ENCODE assay signal across 11 mouse cellular contexts in genomic region chr11:116096213-116097108, GRCm38 (mm10). TPM values are rescaled to one million over a fixed set of nuclear protein-coding genes. Genes with fewer than 3 reads are reported as not detected.
DNase-seq lines count a peak whose midpoint lies in the region; TF ChIP-seq lines count a peak whose summit lies in the region.
"Had no signal": no experiment of that assay in that cellular context is flagged by ENCODE, and none has a peak within 500 bp of the region (broad histone marks: within the 10 kb centered on the region; RNA-seq: fewer than 3 reads in every experiment).

No protein-coding gene starts in this region.

- intact Hi-C loops in left cerebral cortex, postnatal 36 days (cut with DNase I) = no loop called here

- H3K4me1 ChIP-seq in lung, adult 2 months (ENCODE audit: control insufficient read depth, insufficient read depth, low read length) = peaks cover 21% of the 10 kb centered on the region

- no peak overlapping the region for H3K4me3 ChIP-seq in lung, adult 2 months (replicated peaks; ENCODE audit: extremely low read depth, low read depth, low read length)
- H3K4me3 ChIP-seq: embryonic facial prominence, embryonic 12.5 days; heart, embryonic 15.5 days had no signal

- DNase-seq in gastrocnemius, postnatal 10 days = peak; percentile 47
- DNase-seq in gastrocnemius, postnatal 4 days (ENCODE audit: low spot score in 2 of 2) = no peak
- peak; percentile 7 for DNase-seq in lung, adult 2 months
- DNase-seq in lung, postnatal 14 days = no peak
- DNase-seq in NIH3T3 (ENCODE audit: low read depth) = peak; percentile 60
- peak; percentile 35 to 51 for DNase-seq in natural killer cell, adult 2 months (ENCODE audit: low spot score in 2 of 2)
- no peak for DNase-seq in left cerebral cortex, postnatal 36 days (ENCODE audit: low spot score in 2 of 2)
- DNase-seq in right cerebral cortex, postnatal 14 days = no peak
- DNase-seq: layer of hippocampus, postnatal 36 days had no signal

- no peak for TF ChIP-seq POLR2A in lung, adult 2 months (IDR thresholded peaks at IDR 0.05; ENCODE audit: borderline replicate concordance, extremely low read depth, low read depth, low read length)

- TF ChIP-seq CTCF in lung, adult 2 months (IDR thresholded peaks at IDR 0.05; ENCODE audit: insufficient read depth, low read length) = peak; percentile 54

- WGBS in lung, adult 2 months = 75% methylated on average over 5 of the region's 5 CpGs

RNA-seq across cellular contexts. Expression of gene Wbp2, which starts 9.7 kb away (rescaled TPM):
- total RNA-seq in gastrocnemius, postnatal 10 days (2021) = 10 to 100 TPM; 64.8 to 66.8 TPM
- 10 to 100 TPM; 63.0 to 63.4 TPM for total RNA-seq in gastrocnemius, postnatal 4 days (2021)
- polyA plus RNA-seq in lung, adult 2 months (2012; rRNA removed) = 257 and 267 TPM in 2 replicates
- total RNA-seq in left cerebral cortex, postnatal 36 days (2021) = 100 to 1,000 TPM; 388 to 420 TPM

RNA-seq across cellular contexts. Expression of gene Unc13d, which starts 18.7 kb away (rescaled TPM):
- total RNA-seq in gastrocnemius, postnatal 10 days (2021) = under 1 TPM; 0.45 TPM
- total RNA-seq in gastrocnemius, postnatal 4 days (2021) = 1 to 10 TPM; 1.1 to 2.0 TPM
- 51.6 and 56.4 TPM in 2 replicates for polyA plus RNA-seq in lung, adult 2 months (2012; rRNA removed)
- total RNA-seq in left cerebral cortex, postnatal 36 days (2021) = 1 to 10 TPM in 1 of 2 experiments, under 1 TPM in 1; 0.93 to 1.0 TPM

RNA-seq across cellular contexts. Expression of gene Trim47, which starts 30.5 kb away (rescaled TPM):
- 10 to 100 TPM; 21.9 to 31.7 TPM for total RNA-seq in gastrocnemius, postnatal 10 days (2021)
- 10 to 100 TPM; 48.1 to 48.8 TPM for total RNA-seq in gastrocnemius, postnatal 4 days (2021)
- 44.6 and 55.5 TPM in 2 replicates for polyA plus RNA-seq in lung, adult 2 months (2012; rRNA removed)
- total RNA-seq in left cerebral cortex, postnatal 36 days (2021) = 1 to 10 TPM; 7.0 to 9.6 TPM

RNA-seq across cellular contexts. Expression of gene Trim65, which starts 34.5 kb away (rescaled TPM):
- 1 to 10 TPM; 3.3 to 3.6 TPM for total RNA-seq in gastrocnemius, postnatal 10 days (2021)
- total RNA-seq in gastrocnemius, postnatal 4 days (2021) = 1 to 10 TPM; 4.2 to 4.6 TPM
- polyA plus RNA-seq in lung, adult 2 months (2012; rRNA removed) = 17.3 and 21.4 TPM in 2 replicates
- total RNA-seq in left cerebral cortex, postnatal 36 days (2021) = 1 to 10 TPM; 7.2 to 8.4 TPM

RNA-seq across cellular contexts. Expression of gene Mrpl38, which starts 42.2 kb away (rescaled TPM):
- 10 to 100 TPM; 40.8 to 46.2 TPM for total RNA-seq in gastrocnemius, postnatal 10 days (2021)
- total RNA-seq in gastrocnemius, postnatal 4 days (2021) = 10 to 100 TPM; 47.0 to 50.6 TPM
- 32.9 and 41.3 TPM in 2 replicates for polyA plus RNA-seq in lung, adult 2 months (2012; rRNA removed)
- total RNA-seq in left cerebral cortex, postnatal 36 days (2021) = 10 to 100 TPM; 58.3 to 62.1 TPM

Comparison
In these comparisons a context has a peak if more than half of its experiments do, and no peak if none do; other contexts are left out.
1. DNase-seq: peak in gastrocnemius, postnatal 10 days (single experiment), lung, adult 2 months (single experiment), NIH3T3 (single experiment) and natural killer cell, adult 2 months (2 of 2); none in gastrocnemius, postnatal 4 days (0 of 2), lung, postnatal 14 days (single experiment), left cerebral cortex, postnatal 36 days (0 of 2) and right cerebral cortex, postnatal 14 days (single experiment).
2. RNA of gene Wbp2, which starts 9.7 kb away (total RNA-seq): 388 to 420 TPM in left cerebral cortex, postnatal 36 days; 64.8 to 66.8 TPM in gastrocnemius, postnatal 10 days and 63.0 to 63.4 TPM in gastrocnemius, postnatal 4 days; every median in the first group is over 4 times any median in the second.